Mouse (Mus musculus) midbrain, postnatal 0 days (tissue): ENCODE data around the gene Selenok. TPM values are rescaled to one million over a fixed set of nuclear protein-coding genes. Genes with fewer than 3 reads are reported as not detected.

Experiments used
- ATAC-seq: fragments of 200-750 bp; cut with Nextera tagmentation; 2 replicates; pipeline ENCODE4 v1.8.0; 2017; ENCODE audit warnings: moderate number of reproducible peaks, mild to moderate bottlenecking, moderate TSS enrichment, moderate library complexity; ENCODE audit not compliant: low FRiP score
- DNase-seq: peaks from one replicate; pipeline ENCODE4 v3.0.0-alpha.2; 2015; ENCODE audit warnings: low spot score
- H3K27ac ChIP-seq: fragments of 300-500 bp; sonication (generic); 2 replicates; pipeline ENCODE4 v1.5.1; 2014; ENCODE audit warnings: low read depth, mild to moderate bottlenecking, low read length, mixed read lengths
- H3K27me3 ChIP-seq: fragments of 300-500 bp; sonication (generic); 2 replicates; pipeline ENCODE4 v1.6.1; 2014; ENCODE audit warnings: low read length, control low read depth, mixed read lengths; ENCODE audit not compliant: insufficient read depth
- H3K36me3 ChIP-seq: fragments of 300-500 bp; sonication (generic); 2 replicates; pipeline ENCODE4 v1.6.1; 2014; ENCODE audit warnings: low read length, control low read depth, mixed read lengths; ENCODE audit not compliant: insufficient read depth
- H3K4me1 ChIP-seq: fragments of 300-500 bp; sonication (generic); 2 replicates; pipeline ENCODE4 v1.6.1; 2014; ENCODE audit warnings: mild to moderate bottlenecking, control low read depth, antibody characterized with exemption, low read length, mixed read lengths; ENCODE audit not compliant: insufficient read depth
- H3K4me2 ChIP-seq: fragments of 300-500 bp; sonication (generic); 2 replicates; pipeline ENCODE4 v1.6.1; 2014; ENCODE audit warnings: low read depth, mild to moderate bottlenecking, low read length, mixed read lengths; ENCODE audit not compliant: poor library complexity, severe bottlenecking
- H3K4me3 ChIP-seq: fragments of 300-500 bp; sonication (generic); 2 replicates; pipeline ENCODE4 v1.5.1; 2014; ENCODE audit warnings: low read depth, mild to moderate bottlenecking, low read length, moderate library complexity
- H3K9ac ChIP-seq: fragments of 300-500 bp; sonication (generic); replicated peaks from 2 replicates; pipeline ENCODE4 v1.6.1; 2014; ENCODE audit warnings: mild to moderate bottlenecking, low read length, moderate library complexity, mixed read lengths; ENCODE audit not compliant: poor library complexity, severe bottlenecking
- H3K9me3 ChIP-seq: fragments of 300-500 bp; sonication (generic); 2 replicates; pipeline ENCODE4 v1.6.1; 2016; ENCODE audit warnings: low read length, control low read depth
- CTCF ChIP-seq: IDR thresholded peaks from 2 replicates; pipeline ENCODE4 v1.5.1; 2016; ENCODE audit warnings: antibody characterized with exemption, mild to moderate bottlenecking
- WGBS: fragments of 180-500 bp; shearing (Covaris S2); extraction: QIAGEN DNeasy Blood & Tissue Kit; methylation state at CpG from one replicate; pipeline ENCODE4 v1.1.7; 2014; 5-methylcytosine and 5-hydroxymethylcytosine counted together
- microRNA-seq: library from miRNA; unstranded; fragments of <30 nt; microRNA quantifications from one replicate; pipeline ENCODE4, GENCODE M21; 2016; ENCODE audit warnings: borderline number of aligned reads
- polyA plus RNA-seq: library from polyadenylated mRNA; unstranded; fragments of >200 nt; fragmentation: Nextera tagmentation; extraction: Ambion mirVana; gene quantifications from 2 replicates; pipeline ENCODE4 v1.2.1, GENCODE M21; 2015
- total RNA-seq: library from RNA; depleted of rRNA; stranded (reverse); fragments of >200 nt; gene quantifications from 2 replicates; pipeline ENCODE4 v1.2.3, GENCODE M21; 2014; rRNA removed

The Selenok gene
- total and polyA plus RNA-seq, 2 experiments from 2014 or later, result 82.8 to 420 TPM

GRCm38 (mm10) chr14:30018846-30019245 is 50.7 kb downstream of the Selenok start:
- Histone ChIP-seq H3K27me3 (no peaks in the 10 kb centered on the region), H3K9me3 (no peaks in the 10 kb centered on the region), H3K4me2 (no peak overlapping the region), H3K9ac (no peak overlapping the region), H3K4me1 (no peaks in the 10 kb centered on the region), H3K4me3 (no peak overlapping the region), H3K36me3 (no peaks in the 10 kb centered on the region), H3K27ac (no peak overlapping the region)
- no peak for TF ChIP-seq CTCF
- ATAC-seq (no peak), DNase-seq (no peak)
- 96% methylated on average over 6 of the region's 6 CpGs for WGBS

GRCm38 (mm10) chr14:30019375-30019774 is 51.3 kb downstream of the Selenok start:
- H3K4me3 ChIP-seq, result no peak overlapping the region
- H3K9me3 ChIP-seq, result no peaks in the 10 kb centered on the region
- H3K4me2 ChIP-seq, result no peak overlapping the region
- WGBS, result 95% methylated on average over 8 of the region's 8 CpGs
- H3K36me3 ChIP-seq, result no peaks in the 10 kb centered on the region
- no peak overlapping the region for H3K27ac ChIP-seq
- DNase-seq (no peak), ATAC-seq (no peak)
- H3K4me1 ChIP-seq, result no peaks in the 10 kb centered on the region
- H3K27me3 ChIP-seq, result no peaks in the 10 kb centered on the region
- H3K9ac ChIP-seq, result no peak overlapping the region
- TF ChIP-seq CTCF, result no peak

- no peak for TF ChIP-seq CTCF
- H3K9me3 ChIP-seq, result no peaks in the 10 kb centered on the region
- no peaks in the 10 kb centered on the region for H3K36me3 ChIP-seq
- no peaks in the 10 kb centered on the region for H3K4me1 ChIP-seq
- WGBS, result 48% methylated on average over 9 of the region's 9 CpGs
- ATAC-seq (no peak), DNase-seq (no peak)
- H3K4me2 ChIP-seq, result no peak overlapping the region
- no peak overlapping the region for H3K27ac ChIP-seq
- no peaks in the 10 kb centered on the region for H3K27me3 ChIP-seq
- H3K9ac ChIP-seq, result no peak overlapping the region
- no peak overlapping the region for H3K4me3 ChIP-seq
These were observed 51.9 kb downstream of the Selenok start for GRCm38 (mm10) chr14:30019792-30020575.

GRCm38 (mm10) chr14:30022471-30022870 is 54.4 kb downstream of the Selenok start:
- ATAC-seq (no peak), DNase-seq (no peak)
- H3K4me1 ChIP-seq, result no peaks in the 10 kb centered on the region
- no peak overlapping the region for H3K4me3 ChIP-seq
- no peak for TF ChIP-seq CTCF
- WGBS, result 93% methylated on average over 6 of the region's 6 CpGs
- H3K36me3 ChIP-seq, result no peaks in the 10 kb centered on the region
- H3K27me3 ChIP-seq, result no peaks in the 10 kb centered on the region
- H3K27ac ChIP-seq, result no peak overlapping the region
- no peak overlapping the region for H3K4me2 ChIP-seq
- H3K9me3 ChIP-seq, result no peaks in the 10 kb centered on the region
- H3K9ac ChIP-seq, result no peak overlapping the region

- DNase-seq (no peak), ATAC-seq (no peak)
- no peaks in the 10 kb centered on the region for H3K9me3 ChIP-seq
- H3K9ac ChIP-seq, result no peak overlapping the region
- H3K4me2 ChIP-seq, result no peak overlapping the region
- H3K4me1 ChIP-seq, result no peaks in the 10 kb centered on the region
- H3K4me3 ChIP-seq, result no peak overlapping the region
- H3K27me3 ChIP-seq, result no peaks in the 10 kb centered on the region
- TF ChIP-seq CTCF, result no peak
- H3K36me3 ChIP-seq, result no peaks in the 10 kb centered on the region
- no peak overlapping the region for H3K27ac ChIP-seq
- 57% methylated on average over 7 of the region's 7 CpGs for WGBS
These were observed 56.3 kb downstream of the Selenok start for GRCm38 (mm10) chr14:30024387-30024786.

Small RNA genes within 50 kb of the gene (microRNA-seq; reads per million reads assigned to microRNA genes)
- gene Mir6947, result not detected

Other genes with a start within 250 kb of the Selenok start
- gene Cacna2d3, start 246.4 kb upstream of the Selenok start, total RNA-seq, result 24.0 and 25.5 TPM in 2 replicates
- 27.2 and 32.8 TPM in 2 replicates for gene Cacna2d3, start 246.4 kb upstream of the Selenok start, polyA plus RNA-seq
- 43.7 and 44.7 TPM in 2 replicates for gene Actr8, start 10.0 kb downstream of the Selenok start, total RNA-seq
- gene Actr8, start 10.0 kb downstream of the Selenok start, polyA plus RNA-seq, result 46.5 and 49.0 TPM in 2 replicates
- gene Il17rb, start 40.6 kb downstream of the Selenok start, total RNA-seq, result 1.7 and 1.9 TPM in 2 replicates
- 1.3 and 1.8 TPM in 2 replicates for gene Il17rb, start 40.6 kb downstream of the Selenok start, polyA plus RNA-seq
- gene Chdh, start 40.7 kb downstream of the Selenok start, total RNA-seq, result 1.6 and 2.5 TPM in 2 replicates
- 0.34 and 0.65 TPM in 2 replicates for gene Chdh, start 40.7 kb downstream of the Selenok start, polyA plus RNA-seq